Mouse (Mus musculus) forebrain, embryonic 11.5 days (tissue): ENCODE data around the gene Fus. TPM values are rescaled to one million over a fixed set of nuclear protein-coding genes. Genes with fewer than 3 reads are reported as not detected.

ENCODE experiments used
- ATAC-seq: fragments of 200-750 bp; cut with Nextera tagmentation; replicated peaks from 2 replicates; pipeline ENCODE4 v1.8.0; 2017; ENCODE audit warnings: moderate TSS enrichment; ENCODE audit not compliant: low FRiP score
- DNase-seq: peaks from one replicate; pipeline ENCODE4 v3.0.0-alpha.2; 2017; ENCODE audit warnings: low spot score
- H3K27ac ChIP-seq: fragments of 300-500 bp; sonication (generic); 2 replicates; pipeline ENCODE4 v1.5.1; 2014; ENCODE audit warnings: low read depth, low read length
- H3K27me3 ChIP-seq: fragments of 300-500 bp; sonication (generic); 2 replicates; pipeline ENCODE4 v1.6.1; 2014; ENCODE audit warnings: mild to moderate bottlenecking, low read length, mixed read lengths; ENCODE audit not compliant: control insufficient read depth, insufficient read depth
- H3K36me3 ChIP-seq: fragments of 300-500 bp; sonication (generic); 2 replicates; pipeline ENCODE4 v1.6.1; 2014; ENCODE audit warnings: mild to moderate bottlenecking, low read length, moderate library complexity, mixed read lengths; ENCODE audit not compliant: control insufficient read depth, insufficient read depth
- H3K4me1 ChIP-seq: fragments of 300-500 bp; sonication (generic); replicated peaks from 2 replicates; pipeline ENCODE4 v1.6.1; 2014; ENCODE audit warnings: low read length, mixed read lengths; ENCODE audit not compliant: control insufficient read depth, insufficient read depth
- H3K4me2 ChIP-seq: fragments of 300-500 bp; sonication (generic); 2 replicates; pipeline ENCODE4 v1.6.1; 2014; ENCODE audit warnings: low read depth, mild to moderate bottlenecking, low read length, moderate library complexity, mixed read lengths; ENCODE audit not compliant: severe bottlenecking
- H3K4me3 ChIP-seq: fragments of 300-500 bp; sonication (generic); 2 replicates; pipeline ENCODE4 v1.5.1; 2014; ENCODE audit warnings: low read depth, low read length
- H3K9ac ChIP-seq: fragments of 300-500 bp; sonication (generic); 2 replicates; pipeline ENCODE4 v1.6.1; 2014; ENCODE audit warnings: low read length
- H3K9me3 ChIP-seq: fragments of 300-500 bp; sonication (generic); 2 replicates; pipeline ENCODE4 v1.6.1; 2016; ENCODE audit warnings: low read length, mixed read lengths; ENCODE audit not compliant: control insufficient read depth
- WGBS: fragments of 180-500 bp; shearing (Covaris S2); extraction: QIAGEN DNeasy Blood & Tissue Kit; methylation state at CpG from one replicate; pipeline ENCODE4 v1.1.7; 2014; 5-methylcytosine and 5-hydroxymethylcytosine counted together
- polyA plus RNA-seq: library from polyadenylated mRNA; unstranded; fragments of >200 nt; fragmentation: Nextera tagmentation; extraction: Ambion mirVana; gene quantifications from 2 replicates; pipeline ENCODE4 v1.2.1, GENCODE M21; 2014

The Fus gene
- 44.7 and 62.6 TPM in 2 replicates for polyA plus RNA-seq

- H3K4me3 ChIP-seq = peak within 1 kb of the TSS; percentile 93
- peaks cover 13% of the 10 kb centered on the region for H3K36me3 ChIP-seq
- no peaks in the 10 kb centered on the region for H3K9me3 ChIP-seq
- ATAC-seq (peak; percentile 93), DNase-seq (peak; percentile 96)
- no peaks in the 10 kb centered on the region for H3K27me3 ChIP-seq
- peak within 1 kb of the TSS; percentile 72 for H3K4me2 ChIP-seq
- H3K4me1 ChIP-seq = peaks cover 10% of the 10 kb centered on the region
- H3K27ac ChIP-seq = peak within 1 kb of the TSS; percentile 94
- under 1% methylated on average over 91 of the region's 92 CpGs for WGBS
- peak within 1 kb of the TSS; percentile 100 for H3K9ac ChIP-seq
Observed at GRCm38 (mm10) chr7:127967004-127967921, at the start of gene Fus. Fus (plus strand) TSS chr7:127967457.

DNA sequence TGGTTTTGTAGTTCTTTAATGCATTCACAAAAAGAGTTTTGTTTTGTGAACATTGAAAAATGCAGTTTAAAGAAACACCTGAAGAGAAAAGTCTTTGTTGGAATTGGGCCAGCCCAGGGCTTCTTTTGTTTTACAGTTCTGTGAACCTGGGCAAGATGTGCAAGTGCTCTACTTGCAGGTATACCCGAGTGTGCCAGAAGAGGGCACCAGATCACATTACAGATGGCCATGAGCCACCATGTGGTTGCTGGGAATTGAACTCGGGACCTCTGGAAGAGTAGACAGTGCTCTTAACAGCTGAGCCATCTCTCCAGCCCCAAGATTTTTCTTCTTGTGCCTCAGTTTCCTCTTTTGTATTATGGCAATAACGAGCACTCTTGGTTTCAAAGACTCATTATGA is 49.1 kb upstream of the Fus start:
- no peak overlapping the region for H3K4me2 ChIP-seq
- no peaks in the 10 kb centered on the region; the same call in 1 of the 2 replicates for H3K36me3 ChIP-seq
- peak; percentile 73 for DNase-seq
- no peak overlapping the region for H3K9ac ChIP-seq
- ATAC-seq = no peak
- no peaks in the 10 kb centered on the region for H3K27me3 ChIP-seq
- H3K4me3 ChIP-seq = no peak overlapping the region
- 55% methylated on average over 3 of the region's 3 CpGs for WGBS
- H3K9me3 ChIP-seq = no peaks in the 10 kb centered on the region
- H3K4me1 ChIP-seq = no peaks in the 10 kb centered on the region
- H3K27ac ChIP-seq = no peak overlapping the region

GRCm38 (mm10) chr7:127919290-127919689 is 48.0 kb upstream of the Fus start:
- Histone ChIP-seq H3K4me1 (no peaks in the 10 kb centered on the region), H3K4me3 (no peak overlapping the region), H3K4me2 (no peak overlapping the region), H3K27ac (no peak overlapping the region), H3K9me3 (no peaks in the 10 kb centered on the region), H3K9ac (no peak overlapping the region), H3K27me3 (no peaks in the 10 kb centered on the region), H3K36me3 (no peaks in the 10 kb centered on the region; the same call in 1 of the 2 replicates)
- no peak for ATAC-seq
- DNase-seq = no peak
- WGBS = 74% methylated on average over 7 of the region's 7 CpGs

GRCm38 (mm10) chr7:127921516-127921915 is 45.7 kb upstream of the Fus start:
- H3K4me3 ChIP-seq = no peak overlapping the region
- no peak overlapping the region for H3K9ac ChIP-seq
- no peaks in the 10 kb centered on the region for H3K4me1 ChIP-seq
- H3K9me3 ChIP-seq = no peaks in the 10 kb centered on the region
- H3K27ac ChIP-seq = no peak overlapping the region
- no peak for ATAC-seq
- H3K27me3 ChIP-seq = no peaks in the 10 kb centered on the region
- no peak overlapping the region for H3K4me2 ChIP-seq
- peaks cover 3% of the 10 kb centered on the region; the same call in 1 of the 2 replicates for H3K36me3 ChIP-seq
- 60% methylated on average over 8 of the region's 8 CpGs for WGBS
- no peak for DNase-seq

- Histone ChIP-seq H3K4me3 (no peak overlapping the region), H3K9me3 (no peaks in the 10 kb centered on the region), H3K9ac (no peak overlapping the region), H3K4me1 (no peaks in the 10 kb centered on the region), H3K36me3 (peaks cover 3% of the 10 kb centered on the region; the same call in 1 of the 2 replicates), H3K4me2 (no peak overlapping the region), H3K27ac (no peak overlapping the region), H3K27me3 (no peaks in the 10 kb centered on the region)
- ATAC-seq (no peak), DNase-seq (no peak)
- 92% methylated on average over 6 of the region's 6 CpGs for WGBS
Observed at GRCm38 (mm10) chr7:127922451-127923275, 44.6 kb upstream of the Fus start.

GRCm38 (mm10) chr7:127923714-127924113 is 43.5 kb upstream of the Fus start:
- H3K36me3 ChIP-seq = peaks cover 3% of the 10 kb centered on the region; the same call in 1 of the 2 replicates
- H3K4me3 ChIP-seq = no peak overlapping the region

GRCm38 (mm10) chr7:127925252-127925651 is 42.0 kb upstream of the Fus start:
- Histone ChIP-seq H3K36me3 (peaks cover 3% of the 10 kb centered on the region; the same call in 1 of the 2 replicates), H3K9ac (no peak overlapping the region), H3K27ac (no peak overlapping the region), H3K4me3 (no peak overlapping the region), H3K27me3 (peaks cover 5% of the 10 kb centered on the region; the same call in 1 of the 2 replicates), H3K9me3 (no peaks in the 10 kb centered on the region), H3K4me1 (peaks cover 5% of the 10 kb centered on the region; the same call in 1 of the 2 replicates), H3K4me2 (no peak overlapping the region)
- DNase-seq (no peak), ATAC-seq (no peak)
- WGBS = 56% methylated on average over 5 of the region's 5 CpGs

More at GRCm38 (mm10) chr7:127923714-127924113, 43.5 kb upstream of the Fus start:
- no peaks in the 10 kb centered on the region for H3K9me3 ChIP-seq
- no peak for ATAC-seq
- H3K4me2 ChIP-seq = no peak overlapping the region
- no peak overlapping the region for H3K9ac ChIP-seq
- WGBS = 88% methylated on average over 5 of the region's 5 CpGs
- DNase-seq = no peak
- H3K4me1 ChIP-seq = no peaks in the 10 kb centered on the region
- no peak overlapping the region for H3K27ac ChIP-seq
- H3K27me3 ChIP-seq = no peaks in the 10 kb centered on the region

GRCm38 (mm10) chr7:127926066-127926465 is 41.2 kb upstream of the Fus start:
- WGBS = 90% methylated on average over 8 of the region's 8 CpGs
- Histone ChIP-seq H3K9me3 (no peaks in the 10 kb centered on the region), H3K36me3 (peaks cover 3% of the 10 kb centered on the region; the same call in 1 of the 2 replicates)

More at GRCm38 (mm10) chr7:127926066-127926465, 41.2 kb upstream of the Fus start:
- DNase-seq (no peak), ATAC-seq (no peak)
- Histone ChIP-seq H3K27ac (no peak overlapping the region), H3K4me2 (no peak overlapping the region), H3K4me3 (no peak overlapping the region), H3K4me1 (peaks cover 5% of the 10 kb centered on the region; the same call in 1 of the 2 replicates), H3K27me3 (peaks cover 5% of the 10 kb centered on the region), H3K9ac (no peak overlapping the region)
